Mouse (Mus musculus): ENCODE data around the gene Map9. TPM values are rescaled to one million over a fixed set of nuclear protein-coding genes. Genes with fewer than 3 reads are reported as not detected.
A peak's percentile ranks its signal among the peaks of the same experiment; 100 is the strongest.
"Not testable (repeated sequence)": the region's sequence is repeated elsewhere in the genome, so short reads cannot be mapped to it uniquely, and the experiment has no call there.

The Map9 gene
- total RNA-seq (2018; cell fraction: chromatin; rRNA removed) = 1 to 10 TPM in 3 of 26 experiments, under 1 TPM in 14, not detected in 9; 0.12 to 1.4 (median 0.38) TPM
- under 1 TPM; 0.03 to 0.55 (median 0.07) TPM for total RNA-seq (2018; cell fraction: cytosol; rRNA removed)
- total RNA-seq (2018; cell fraction: nucleus; rRNA removed) = 1 to 10 TPM in 1 of 26 experiments, under 1 TPM in 13, not detected in 12; 0.13 to 1.2 (median 0.34) TPM
- 0.06 to 0.16 TPM in 2 of 3 replicates, not detected in the other for polyA plus RNA-seq (2018)

GRCm38 (mm10) chr3:82357797-82358524 lies at the start of gene Map9:
TSS of gene Map9 (plus strand) at chr3:82358044.
- H3K36me3 ChIP-seq (ENCODE audit: inconsistent target) = no peaks in the 10 kb centered on the region
- 1% methylated on average over 52 of the region's 54 CpGs for WGBS (ENCODE audit: missing documents)
- H3K79me2 ChIP-seq (ENCODE audit: inconsistent target) = no peaks in the 10 kb centered on the region
- H3K4me3 ChIP-seq (ENCODE audit: inconsistent target) = peak within 1 kb of the TSS; percentile 18; the same call in 1 of the 2 replicates
- no peak within 1 kb of the TSS for H3K27ac ChIP-seq

DNA sequence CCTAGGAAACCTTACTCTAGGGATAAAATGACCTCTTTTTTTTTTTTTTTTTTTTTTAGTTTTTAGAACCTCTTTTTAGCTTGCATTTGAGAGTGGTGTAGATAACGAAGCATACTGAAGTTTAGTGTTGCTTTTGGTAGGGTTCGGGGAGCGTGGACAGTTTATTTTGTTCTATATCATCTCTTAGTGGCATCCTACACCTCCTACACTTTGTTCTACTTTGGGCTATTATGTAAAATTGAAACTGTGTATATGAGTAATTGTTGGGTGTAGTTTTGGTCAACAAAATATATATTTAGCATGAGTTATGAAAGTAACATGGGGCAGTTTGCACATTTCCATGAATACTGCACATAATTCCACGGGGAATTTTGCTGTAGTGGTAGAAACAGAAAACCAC lies 42.1 kb upstream of the Map9 start:
- 80% methylated on average over 4 of the region's 4 CpGs for WGBS (ENCODE audit: missing documents)
- Histone ChIP-seq H3K36me3 (ENCODE audit: inconsistent target) (no peaks in the 10 kb centered on the region), H3K27ac (no peak overlapping the region), H3K4me3 (ENCODE audit: inconsistent target) (no peak overlapping the region), H3K79me2 (ENCODE audit: inconsistent target) (no peaks in the 10 kb centered on the region)

DNA sequence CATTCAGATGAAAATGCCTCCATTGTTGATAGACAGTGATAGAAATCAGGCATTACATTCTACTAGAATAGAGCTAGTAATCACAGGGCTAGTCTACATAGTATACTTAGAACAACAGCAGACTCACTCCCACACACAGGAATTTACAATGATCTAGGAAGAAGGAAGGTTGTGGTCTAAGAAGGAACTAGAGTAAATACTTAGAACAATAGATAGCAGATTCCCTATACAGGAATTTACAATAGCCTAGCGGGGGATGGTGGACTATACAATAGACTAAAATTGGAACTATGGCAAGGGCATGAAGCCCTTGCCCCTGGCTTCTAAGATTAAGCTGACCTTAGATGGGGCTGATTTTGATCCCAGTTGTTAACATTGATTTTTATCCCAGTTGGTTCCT lies 31.1 kb upstream of the Map9 start:
- H3K27ac ChIP-seq; H3K36me3 ChIP-seq (ENCODE audit: inconsistent target); H3K4me3 ChIP-seq (ENCODE audit: inconsistent target); H3K79me2 ChIP-seq (ENCODE audit: inconsistent target): not testable (repeated sequence)
- WGBS (ENCODE audit: missing documents) = 100% methylated on average over 1 of the region's 1 CpGs

- no peaks in the 10 kb centered on the region for H3K36me3 ChIP-seq (ENCODE audit: inconsistent target)
- H3K27ac ChIP-seq = no peak overlapping the region
- H3K4me3 ChIP-seq (ENCODE audit: inconsistent target) = no peak overlapping the region
- H3K79me2 ChIP-seq (ENCODE audit: inconsistent target) = no peaks in the 10 kb centered on the region
- WGBS (ENCODE audit: missing documents) = 100% methylated on average over 1 of the region's 1 CpGs
Measured at GRCm38 (mm10) chr3:82332067-82332466, 25.8 kb upstream of the Map9 start.

DNA sequence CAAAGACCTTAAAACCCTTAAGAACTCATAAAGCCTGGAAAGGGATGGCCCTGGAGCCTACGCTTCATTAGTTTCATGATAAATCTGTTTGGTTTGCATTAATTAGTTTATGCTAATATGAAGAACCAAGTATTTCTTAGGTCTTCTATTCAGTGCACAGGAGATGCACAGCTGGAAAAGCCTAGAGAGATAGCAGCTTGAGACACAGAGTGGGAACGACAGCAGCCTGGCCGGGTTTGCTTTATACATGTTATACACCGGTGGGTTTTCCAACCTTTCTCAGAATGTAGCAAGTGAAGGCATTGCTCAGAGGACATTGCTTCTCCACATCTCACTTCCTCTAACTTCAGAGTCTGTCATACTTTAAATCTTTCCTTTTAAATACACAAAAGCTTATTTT lies 25.3 kb upstream of the Map9 start:
- 89% methylated on average over 4 of the region's 4 CpGs for WGBS (ENCODE audit: missing documents)
- H3K36me3 ChIP-seq (ENCODE audit: inconsistent target) = no peaks in the 10 kb centered on the region
- H3K79me2 ChIP-seq (ENCODE audit: inconsistent target) = no peaks in the 10 kb centered on the region
- H3K4me3 ChIP-seq (ENCODE audit: inconsistent target) = no peak overlapping the region
- H3K27ac ChIP-seq = no peak overlapping the region

DNA sequence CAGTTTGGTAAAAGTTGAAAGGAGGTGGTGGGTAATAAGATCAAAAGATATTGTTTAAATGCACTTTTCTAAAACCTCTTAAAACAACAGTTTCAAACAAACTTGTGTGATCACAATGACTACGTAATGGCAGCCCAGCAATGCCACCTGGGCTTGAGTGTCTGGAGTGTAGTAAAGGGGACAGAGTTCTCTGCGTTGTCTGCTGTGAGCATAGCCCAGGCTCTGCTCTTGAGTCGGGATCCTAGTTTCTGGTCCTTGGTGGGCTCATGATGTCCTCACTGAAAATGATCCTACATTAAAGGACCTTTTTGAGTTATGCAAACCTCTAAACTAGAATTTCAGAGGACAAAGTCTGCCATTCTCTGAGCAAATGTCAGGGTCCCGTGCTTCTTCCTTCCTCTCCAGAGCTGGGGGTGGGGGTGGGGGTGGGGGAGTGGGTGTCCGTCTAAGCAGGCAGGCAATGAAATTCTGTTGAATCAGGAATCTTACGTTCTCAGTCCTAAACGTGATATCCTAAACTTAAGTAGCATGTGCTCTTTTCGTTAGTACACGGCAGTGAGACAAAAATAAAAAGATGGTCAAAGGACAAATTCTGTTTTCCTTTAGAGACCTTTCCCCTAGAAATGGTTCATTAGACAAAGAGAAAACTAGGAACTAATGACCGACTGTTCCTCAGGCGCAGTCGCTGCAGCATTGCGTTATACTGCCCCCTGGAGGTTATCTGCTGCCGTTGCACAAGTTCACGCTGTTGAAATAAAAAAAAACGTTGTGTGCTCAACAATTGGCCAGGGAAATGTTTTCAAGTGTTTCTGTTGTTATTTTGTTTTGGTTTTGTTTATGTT lies 24.5 kb upstream of the Map9 start:
- H3K79me2 ChIP-seq (ENCODE audit: inconsistent target) = no peaks in the 10 kb centered on the region
- WGBS (ENCODE audit: missing documents) = 11% methylated on average over 16 of the region's 16 CpGs
- no peak overlapping the region for H3K4me3 ChIP-seq (ENCODE audit: inconsistent target)
- H3K27ac ChIP-seq = no peak overlapping the region
- no peaks in the 10 kb centered on the region for H3K36me3 ChIP-seq (ENCODE audit: inconsistent target)

DNA sequence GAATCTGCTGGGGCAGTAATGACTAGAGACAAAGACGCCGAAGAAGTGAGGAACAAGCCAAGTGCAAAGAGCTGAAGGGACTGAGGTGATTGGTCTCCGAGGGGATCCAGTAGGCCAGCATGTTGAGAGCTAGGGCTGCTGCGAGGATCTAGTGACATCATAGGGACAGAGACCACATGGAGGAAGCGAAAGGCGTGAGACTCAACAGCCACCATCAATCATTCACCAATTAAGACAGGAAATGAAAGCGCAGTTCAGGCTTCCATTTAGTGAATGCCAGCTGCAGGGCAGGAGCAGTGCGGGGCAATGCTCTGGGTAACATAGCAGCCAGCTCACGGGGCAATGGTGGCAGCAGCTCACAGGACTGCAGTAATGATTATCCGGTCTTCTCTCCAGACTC lies 17.7 kb upstream of the Map9 start:
- 41% methylated on average over 10 of the region's 10 CpGs for WGBS (ENCODE audit: missing documents)
- no peaks in the 10 kb centered on the region for H3K79me2 ChIP-seq (ENCODE audit: inconsistent target)
- no peak overlapping the region for H3K4me3 ChIP-seq (ENCODE audit: inconsistent target)
- no peaks in the 10 kb centered on the region for H3K36me3 ChIP-seq (ENCODE audit: inconsistent target)
- H3K27ac ChIP-seq = no peak overlapping the region

DNA sequence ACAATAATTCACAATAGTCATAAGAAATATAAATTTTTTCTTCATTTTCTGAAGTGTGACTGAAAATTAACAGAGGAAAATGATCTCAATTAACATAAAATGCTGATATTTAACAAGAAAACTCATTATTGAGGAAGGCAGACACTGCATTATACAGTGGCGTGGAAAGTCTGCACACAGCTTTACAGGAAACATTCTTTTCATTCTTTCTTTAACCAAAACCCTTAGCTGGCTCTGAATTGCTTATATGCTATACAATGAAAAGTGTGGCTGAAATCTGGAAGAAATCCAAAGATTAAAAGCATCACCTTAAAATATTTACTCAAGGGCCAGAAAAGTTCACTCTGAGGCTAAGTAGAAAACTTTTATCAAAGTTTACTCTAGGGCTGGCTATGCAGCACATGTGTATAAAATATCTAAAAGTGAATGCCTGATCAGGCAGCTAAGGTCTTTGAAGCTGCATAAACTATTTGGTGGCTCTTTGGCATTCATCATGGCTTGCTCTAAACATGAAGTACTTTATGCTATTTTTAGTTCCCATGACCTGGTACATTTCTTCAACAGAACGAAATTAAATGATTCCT lies 9.5 kb upstream of the Map9 start:
- no peaks in the 10 kb centered on the region for H3K79me2 ChIP-seq (ENCODE audit: inconsistent target)
- H3K4me3 ChIP-seq (ENCODE audit: inconsistent target) = no peak overlapping the region
- 82% methylated on average over 2 of the region's 2 CpGs for WGBS (ENCODE audit: missing documents)
- H3K36me3 ChIP-seq (ENCODE audit: inconsistent target) = no peaks in the 10 kb centered on the region
- H3K27ac ChIP-seq = no peak overlapping the region

GRCm38 (mm10) chr3:82350321-82350720 lies 7.5 kb upstream of the Map9 start:
- WGBS (ENCODE audit: missing documents) = 24% methylated on average over 2 of the region's 2 CpGs
- Histone ChIP-seq H3K36me3 (ENCODE audit: inconsistent target) (no peaks in the 10 kb centered on the region), H3K79me2 (ENCODE audit: inconsistent target) (no peaks in the 10 kb centered on the region), H3K4me3 (ENCODE audit: inconsistent target) (no peak overlapping the region), H3K27ac (no peak overlapping the region)

DNA sequence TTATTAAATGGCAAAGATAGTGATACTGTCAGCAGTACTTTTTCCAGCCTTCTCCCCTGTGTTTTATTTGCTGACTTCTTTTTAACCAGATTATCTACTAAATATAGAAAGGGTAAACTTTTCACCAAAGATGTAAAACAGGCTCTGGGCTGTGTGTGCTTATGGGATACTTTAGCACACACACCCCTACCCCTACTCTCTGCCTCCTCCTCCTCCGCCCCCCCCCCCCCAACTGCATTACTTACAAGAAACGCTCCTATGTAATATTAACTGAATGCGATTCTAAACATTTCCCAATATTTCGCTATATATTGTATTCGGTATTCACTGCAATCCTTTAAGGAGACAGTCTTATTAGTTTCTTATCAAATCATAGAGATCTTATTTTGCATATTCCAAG lies 504 bp upstream of the Map9 start:
- 0% methylated on average over 2 of the region's 5 CpGs for WGBS (ENCODE audit: missing documents)

GRCm38 (mm10) chr3:82359036-82359435 lies 1.2 kb downstream of the Map9 start:
- WGBS (ENCODE audit: missing documents) = 90% methylated on average over 8 of the region's 8 CpGs
- H3K79me2 ChIP-seq (ENCODE audit: inconsistent target) = no peaks in the 10 kb centered on the region
- H3K4me3 ChIP-seq (ENCODE audit: inconsistent target) = no peak overlapping the region
- H3K36me3 ChIP-seq (ENCODE audit: inconsistent target) = no peaks in the 10 kb centered on the region
- H3K27ac ChIP-seq = no peak overlapping the region

More for the DNA sequence above, 504 bp upstream of the Map9 start:
- Histone ChIP-seq H3K4me3 (ENCODE audit: inconsistent target) (peak overlapping the region; percentile 18; the same call in 1 of the 2 replicates), H3K36me3 (ENCODE audit: inconsistent target) (no peaks in the 10 kb centered on the region), H3K27ac (no peak overlapping the region), H3K79me2 (ENCODE audit: inconsistent target) (no peaks in the 10 kb centered on the region)

GRCm38 (mm10) chr3:82362452-82362851 lies 4.6 kb downstream of the Map9 start:
- Histone ChIP-seq H3K79me2 (ENCODE audit: inconsistent target) (no peaks in the 10 kb centered on the region), H3K27ac (no peak overlapping the region), H3K4me3 (ENCODE audit: inconsistent target) (no peak overlapping the region), H3K36me3 (ENCODE audit: inconsistent target) (no peaks in the 10 kb centered on the region)
- WGBS (ENCODE audit: missing documents) = 5% methylated on average over 4 of the region's 4 CpGs

- Histone ChIP-seq H3K79me2 (ENCODE audit: inconsistent target) (no peaks in the 10 kb centered on the region), H3K36me3 (ENCODE audit: inconsistent target) (no peaks in the 10 kb centered on the region), H3K27ac (no peak overlapping the region), H3K4me3 (ENCODE audit: inconsistent target) (no peak overlapping the region)
- WGBS (ENCODE audit: missing documents) = 89% methylated on average over 8 of the region's 8 CpGs
Measured at GRCm38 (mm10) chr3:82364505-82364904, 6.7 kb downstream of the Map9 start.

DNA sequence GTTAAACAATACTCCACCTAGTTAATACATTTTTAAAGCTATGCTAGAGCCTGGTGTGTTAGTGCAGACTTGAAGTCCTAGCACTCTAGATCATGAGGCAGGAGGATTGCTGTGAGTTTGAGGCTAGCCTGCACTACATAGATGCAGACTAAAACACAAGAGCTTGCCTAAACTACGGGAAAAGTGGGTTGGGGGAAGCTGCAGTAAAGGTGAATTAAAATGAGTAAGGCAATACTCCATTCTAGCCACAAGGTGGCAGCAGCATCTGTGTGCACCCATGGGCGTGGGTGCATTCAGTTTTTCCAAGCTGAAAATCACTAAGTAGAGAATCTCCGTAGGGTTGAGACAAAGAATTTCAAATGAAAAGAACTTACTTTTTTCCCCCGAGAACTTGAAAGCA lies 7.1 kb downstream of the Map9 start:
- Histone ChIP-seq H3K79me2 (ENCODE audit: inconsistent target) (no peaks in the 10 kb centered on the region), H3K4me3 (ENCODE audit: inconsistent target) (no peak overlapping the region), H3K27ac (no peak overlapping the region), H3K36me3 (ENCODE audit: inconsistent target) (no peaks in the 10 kb centered on the region)
- 32% methylated on average over 4 of the region's 4 CpGs for WGBS (ENCODE audit: missing documents)
